Mouse (Mus musculus): ENCODE data around the gene Adgrg6.

GRCm38 (mm10) chr10:14451811-14452210, 93.6 kb downstream of the Adgrg6 start:
- TF ChIP-seq CTCF (IDR thresholded peaks at IDR 0.05; ENCODE audit: extremely low read depth, insufficient read depth, low read length) (peak; percentile 21; the same call in 1 of the 2 replicates), POLR2A (IDR thresholded peaks at IDR 0.05; ENCODE audit: extremely low read depth, insufficient read depth, low read length) (no peak)
